Mouse (Mus musculus) myocyte (in vitro differentiated cells): ENCODE measurements around the gene Plk3. TPM values are rescaled to one million over a fixed set of nuclear protein-coding genes. Genes with fewer than 3 reads are reported as not detected.

Experiments used
- H3K27me3 ChIP-seq: one replicate; pipeline ENCODE4 v1.6.1; 2011; ENCODE audit not compliant: control insufficient read depth, insufficient read depth, insufficient read length
- H3K36me3 ChIP-seq: one replicate; pipeline ENCODE4 v1.6.1; 2011; ENCODE audit not compliant: control insufficient read depth, insufficient read depth
- H3K4me2 ChIP-seq: one replicate; pipeline ENCODE4 v1.6.1; 2011; ENCODE audit warnings: low read depth, control low read depth
- H3K4me3 ChIP-seq: one replicate; pipeline ENCODE4 v1.5.1; 2011; ENCODE audit warnings: mild to moderate bottlenecking, control low read depth, moderate library complexity
- H3K79me2 ChIP-seq: one replicate; pipeline ENCODE4 v1.6.1; 2011; ENCODE audit not compliant: control insufficient read depth, insufficient read depth
- H3ac ChIP-seq: one replicate; pipeline ENCODE4 v1.6.1; 2011; ENCODE audit not compliant: control insufficient read depth, insufficient read length
- CEBPB ChIP-seq: IDR thresholded peaks from 2 replicates; pipeline ENCODE4 v1.6.1; 2011; ENCODE audit warnings: mild to moderate bottlenecking, moderate library complexity; ENCODE audit not compliant: poor library complexity, insufficient read depth, severe bottlenecking
- E2F4 ChIP-seq: IDR thresholded peaks from one replicate; pipeline ENCODE4 v1.6.1; 2011; ENCODE audit warnings: mild to moderate bottlenecking, control low read depth, moderate library complexity; ENCODE audit not compliant: insufficient read depth
- MAX ChIP-seq: IDR thresholded peaks from one replicate; pipeline ENCODE4 v1.6.1; 2011; ENCODE audit warnings: low read depth, mild to moderate bottlenecking, control low read depth
- MYOD1 ChIP-seq, 3 experiments: IDR thresholded peaks; one replicate each; pipeline ENCODE4 v1.6.1; 2011; ENCODE audit warnings: control low read depth in 2 of 3, low read depth in 2 of 3, mild to moderate bottlenecking in 2 of 3, moderate library complexity in 1 of 3; ENCODE audit not compliant: insufficient read length in 2 of 3, control insufficient read depth in 1 of 3
- MYOG ChIP-seq, 3 experiments: IDR thresholded peaks; one replicate each; pipeline ENCODE4 v1.6.1; 2011; ENCODE audit warnings: control low read depth in 2 of 3, low read depth in 2 of 3, mild to moderate bottlenecking in 2 of 3; ENCODE audit not compliant: insufficient read length in 2 of 3, control insufficient read depth in 1 of 3, insufficient read depth in 1 of 3
- POLR2A ChIP-seq: IDR thresholded peaks from one replicate; pipeline ENCODE4 v1.6.1; 2011; ENCODE audit warnings: low read depth, mild to moderate bottlenecking, control low read depth, moderate library complexity; ENCODE audit not compliant: insufficient read length
- POLR2AphosphoS2 ChIP-seq: IDR thresholded peaks from one replicate; pipeline ENCODE4 v1.6.1; 2011; ENCODE audit warnings: low read depth, control low read depth; ENCODE audit not compliant: insufficient read length
- REST ChIP-seq: IDR thresholded peaks from one replicate; pipeline ENCODE4 v1.6.1; 2011; ENCODE audit warnings: mild to moderate bottlenecking, control low read depth, moderate library complexity; ENCODE audit not compliant: insufficient read depth, insufficient read length
- SRF ChIP-seq: IDR thresholded peaks from one replicate; pipeline ENCODE4 v1.6.1; 2011; ENCODE audit warnings: low read depth; ENCODE audit not compliant: control insufficient read depth, insufficient read length
- TCF12 ChIP-seq: IDR thresholded peaks from one replicate; pipeline ENCODE4 v1.6.1; 2011; ENCODE audit warnings: mild to moderate bottlenecking, control low read depth; ENCODE audit not compliant: poor library complexity, insufficient read depth, severe bottlenecking
- TCF3 ChIP-seq: IDR thresholded peaks from one replicate; pipeline ENCODE4 v1.6.1; 2011; ENCODE audit warnings: low read depth, control low read depth; ENCODE audit not compliant: insufficient read length
- USF1 ChIP-seq: IDR thresholded peaks from one replicate; pipeline ENCODE4 v1.6.1; 2011; ENCODE audit warnings: low read depth, mild to moderate bottlenecking, control low read depth, moderate library complexity
- polyA plus RNA-seq: library from polyadenylated mRNA; unstranded; fragments of >200 nt; fragmentation: generic; extraction: Trizol; gene quantifications from one replicate; pipeline ENCODE4 v1.2.1, GENCODE M21; 2012; ENCODE audit warnings: missing spikeins

Plk3 gene
- polyA plus RNA-seq, 1 experiment: 17.4 TPM

DNA sequence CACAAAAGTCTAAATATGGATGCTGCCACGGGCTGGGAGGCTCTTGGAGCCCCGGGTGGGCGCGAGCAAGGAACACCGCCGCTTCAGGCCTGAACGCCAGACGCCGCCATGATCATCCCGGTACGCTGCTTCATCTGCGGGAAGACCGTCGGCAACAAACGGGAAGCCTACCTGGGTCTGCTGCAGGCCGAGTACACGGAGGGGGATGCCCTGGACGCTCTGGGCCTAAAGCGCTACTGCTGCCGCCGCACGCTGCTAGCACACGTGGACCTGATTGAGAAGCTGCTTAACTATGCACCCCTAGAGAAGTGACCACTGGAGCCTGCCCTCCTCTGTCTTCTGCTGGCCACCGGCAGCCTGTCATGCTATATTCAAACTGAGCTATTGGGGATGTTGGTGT lies 15.1 kb upstream of the Plk3 start:
- Histone ChIP-seq H3K79me2 (peaks cover 15% of the 10 kb centered on the region), H3K4me3 (no peak overlapping the region), H3ac (no peak overlapping the region), H3K36me3 (peaks cover 34% of the 10 kb centered on the region), H3K4me2 (no peak overlapping the region), H3K27me3 (no peaks in the 10 kb centered on the region)
- no peak for TF ChIP-seq CEBPB
- no peak for TF ChIP-seq REST
- TF ChIP-seq TCF12: no peak
- peak; percentile 52 for TF ChIP-seq POLR2A
- peak; percentile 93 for TF ChIP-seq POLR2AphosphoS2

DNA sequence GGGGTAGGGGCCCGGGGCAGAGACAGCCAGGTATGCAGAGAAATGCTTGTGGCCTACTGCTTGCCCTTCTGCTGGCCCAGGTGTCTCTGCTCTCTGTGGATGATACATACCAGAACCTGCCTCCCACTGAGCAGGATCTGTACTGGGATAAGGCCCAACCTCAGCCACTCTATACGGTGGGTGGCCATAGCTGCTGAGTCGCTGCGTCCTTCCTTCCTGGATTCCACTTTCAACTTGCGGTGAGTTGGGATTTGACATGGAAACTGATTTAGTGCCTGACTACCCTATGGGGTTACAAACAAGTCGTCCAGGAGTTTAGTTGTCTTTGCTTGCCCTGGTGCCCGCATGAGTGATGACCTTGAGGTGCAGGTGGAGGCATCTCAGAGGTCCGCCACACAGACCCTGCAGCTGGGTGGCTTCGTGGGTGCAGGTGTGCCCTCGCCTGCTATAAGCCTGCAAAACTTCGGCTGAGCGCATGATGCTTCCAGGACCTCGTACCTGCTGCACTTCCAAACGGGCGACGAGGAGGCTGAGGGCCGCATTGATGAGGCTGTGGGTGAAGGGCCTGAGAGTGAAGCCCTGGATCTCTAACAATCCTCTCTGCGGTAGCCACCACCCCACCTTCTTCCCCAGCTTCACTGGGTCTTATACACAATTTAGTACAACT lies 14.4 kb upstream of the Plk3 start:
- no peak overlapping the region for H3ac ChIP-seq

DNA sequence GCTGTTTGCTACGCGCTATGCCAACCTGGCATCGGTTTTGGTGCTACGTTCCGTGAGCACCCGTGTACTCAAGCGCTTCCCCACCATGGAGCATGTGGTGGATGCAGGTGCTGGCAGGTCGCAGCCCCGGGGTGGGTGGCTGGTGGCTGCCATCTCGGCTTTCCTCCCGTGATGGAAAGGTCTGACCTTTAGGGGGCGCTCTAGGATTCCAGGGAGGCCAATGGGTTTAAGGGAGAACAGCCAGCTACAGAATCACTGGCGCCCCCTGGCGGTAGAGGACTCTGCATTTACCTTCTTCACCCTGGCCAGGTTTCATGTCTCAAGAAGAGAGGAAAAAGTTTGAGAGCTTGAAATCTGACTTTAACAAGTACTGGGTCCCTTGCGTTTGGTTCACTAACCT lies 12.4 kb upstream of the Plk3 start:
- TF ChIP-seq E2F4: no peak
- H3ac ChIP-seq: no peak overlapping the region
- peaks cover 10% of the 10 kb centered on the region for H3K36me3 ChIP-seq
- no peaks in the 10 kb centered on the region for H3K27me3 ChIP-seq
- H3K79me2 ChIP-seq: no peaks in the 10 kb centered on the region
- H3K4me3 ChIP-seq: no peak overlapping the region
- H3K4me2 ChIP-seq: no peak overlapping the region

More for the DNA sequence above, 14.4 kb upstream of the Plk3 start:
- H3K36me3 ChIP-seq: peaks cover 28% of the 10 kb centered on the region
- no peaks in the 10 kb centered on the region for H3K27me3 ChIP-seq
- TF ChIP-seq TCF12 (no peak), MAX (no peak), REST (no peak), POLR2A (no peak), CEBPB (no peak), MYOG (IDR thresholded peaks at IDR 0.05; ENCODE audit: control insufficient read depth in 1 of 3, insufficient read depth in 1 of 3, insufficient read length in 2 of 3, low read depth in 2 of 3) (peak in 1 of 3 experiments; percentile 3), SRF (no peak), TCF3 (no peak), POLR2AphosphoS2 (peak; percentile 87), E2F4 (no peak)
- H3K79me2 ChIP-seq: peaks cover 9% of the 10 kb centered on the region
- no peak overlapping the region for H3K4me3 ChIP-seq
- H3K4me2 ChIP-seq: no peak overlapping the region

DNA sequence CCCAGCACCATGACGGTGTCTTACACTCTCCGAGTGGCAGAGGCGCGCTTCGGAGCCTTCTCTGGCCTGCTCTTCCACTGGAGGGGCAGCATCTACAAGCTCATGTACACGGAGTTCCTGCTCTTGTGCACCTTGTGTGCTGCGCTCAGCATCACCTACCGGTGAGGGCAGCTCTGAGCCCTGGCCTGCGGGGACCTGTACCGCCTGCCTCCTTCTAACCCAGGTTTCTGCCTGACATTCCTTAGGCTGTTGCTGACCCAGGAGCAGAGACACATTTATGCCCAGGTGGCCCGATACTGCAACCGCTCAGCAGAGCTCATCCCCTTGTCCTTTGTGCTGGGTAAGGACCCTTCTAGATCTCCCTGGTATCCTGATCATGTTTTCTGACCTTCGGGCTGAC lies 11.5 kb upstream of the Plk3 start:
- H3K27me3 ChIP-seq: no peaks in the 10 kb centered on the region
- no peaks in the 10 kb centered on the region for H3K79me2 ChIP-seq
- H3K4me2 ChIP-seq: no peak overlapping the region
- TF ChIP-seq MYOG (IDR thresholded peaks at IDR 0.05; ENCODE audit: control insufficient read depth in 1 of 3, insufficient read depth in 1 of 3, insufficient read length in 2 of 3, low read depth in 2 of 3) (no peak), TCF3 (no peak), CEBPB (no peak), USF1 (no peak), E2F4 (no peak), POLR2AphosphoS2 (no peak), TCF12 (no peak), SRF (no peak), MAX (no peak), MYOD1 (IDR thresholded peaks at IDR 0.05; ENCODE audit: control insufficient read depth in 1 of 3, insufficient read length in 2 of 3, low read depth in 2 of 3) (no peak), POLR2A (no peak), REST (no peak)
- no peak overlapping the region for H3K4me3 ChIP-seq
- peaks cover under 1% of the 10 kb centered on the region for H3K36me3 ChIP-seq
- no peak overlapping the region for H3ac ChIP-seq

DNA sequence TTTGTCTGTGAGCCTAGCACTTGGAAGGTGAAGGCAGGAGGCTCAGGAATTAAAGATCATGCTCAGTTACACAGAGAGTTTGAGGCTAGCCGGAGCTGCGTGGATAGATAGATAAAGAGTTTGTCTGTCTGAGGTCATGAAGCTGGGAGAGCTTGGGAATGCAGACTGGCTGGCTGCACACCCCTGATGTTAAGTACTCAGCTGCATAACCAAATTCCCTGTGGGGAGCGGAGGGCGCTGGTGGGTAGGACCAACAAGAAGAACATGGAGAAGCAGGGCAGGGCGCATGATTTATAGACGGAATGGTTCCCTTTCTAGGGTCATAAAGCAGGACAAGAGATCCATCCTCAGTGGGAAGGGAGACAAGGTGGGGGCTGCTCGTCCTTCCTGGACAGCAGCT lies 9.3 kb upstream of the Plk3 start:
- no peak overlapping the region for H3ac ChIP-seq
- no peaks in the 10 kb centered on the region for H3K27me3 ChIP-seq
- TF ChIP-seq TCF12: no peak
- TF ChIP-seq USF1: no peak
- TF ChIP-seq POLR2A: no peak
- no peak for TF ChIP-seq POLR2AphosphoS2
- no peak for TF ChIP-seq TCF3
- no peak for TF ChIP-seq REST
- TF ChIP-seq MYOD1 (IDR thresholded peaks at IDR 0.05; ENCODE audit: control insufficient read depth in 1 of 3, insufficient read length in 2 of 3, low read depth in 2 of 3): no peak
- no peak for TF ChIP-seq E2F4
- no peak for TF ChIP-seq MAX
- TF ChIP-seq SRF: no peak
- no peak for TF ChIP-seq CEBPB
- TF ChIP-seq MYOG (IDR thresholded peaks at IDR 0.05; ENCODE audit: control insufficient read depth in 1 of 3, insufficient read depth in 1 of 3, insufficient read length in 2 of 3, low read depth in 2 of 3): no peak
- H3K4me3 ChIP-seq: no peak overlapping the region
- no peaks in the 10 kb centered on the region for H3K79me2 ChIP-seq
- no peaks in the 10 kb centered on the region for H3K36me3 ChIP-seq
- no peak overlapping the region for H3K4me2 ChIP-seq
